Mouse (Mus musculus) E14TG2a.4 (cell line): ENCODE measurements at regions not wholly inside any gene's neighbourhood (a gene's known extent, or its start where the extent isn't known, plus 50 kb on each side); places are given as distances from the start of the nearest gene placed in this dataset.

Experiments
- CTCF ChIP-seq: conservative IDR thresholded peaks from 2 replicates; pipeline ENCODE4 v1.5.1; 2014; ENCODE audit warnings: low read length
- POU5F1 ChIP-seq: IDR thresholded peaks from 2 replicates; pipeline ENCODE4 v1.6.1; 2014; ENCODE audit warnings: low read length, borderline replicate concordance

DNA sequence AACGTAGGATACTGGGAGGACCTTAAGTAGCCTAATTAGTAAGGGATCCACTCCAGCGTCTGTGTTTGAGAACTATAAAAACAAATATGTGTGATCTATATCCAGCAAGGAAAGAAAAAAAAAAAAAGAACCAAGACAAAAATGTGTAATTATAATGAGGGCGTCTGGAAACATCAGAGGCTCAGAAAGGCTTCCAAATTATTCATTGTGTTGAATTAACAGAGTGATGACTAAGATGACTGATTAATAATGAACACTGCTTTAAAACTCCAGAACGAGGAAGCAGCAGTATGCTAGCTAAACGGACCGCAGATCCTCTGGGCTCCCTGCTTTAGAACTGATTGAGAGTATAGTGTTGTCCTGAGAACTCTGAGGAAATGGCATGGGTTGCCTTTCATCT is 421.0 kb downstream of the Sorl1 start:
- no peak for TF ChIP-seq CTCF
- TF ChIP-seq POU5F1 = no peak
